Mouse (Mus musculus) heart, postnatal 0 days (tissue): ENCODE data around the gene Snx29.

ENCODE experiments used
- CTCF ChIP-seq: IDR thresholded peaks from 2 replicates; pipeline ENCODE4 v1.5.1; 2016; ENCODE audit warnings: antibody characterized with exemption, control low read depth, low read depth
- EP300 ChIP-seq: IDR thresholded peaks from 2 replicates; pipeline ENCODE4 v1.6.1; 2016; ENCODE audit warnings: antibody characterized with exemption, low read depth

DNA sequence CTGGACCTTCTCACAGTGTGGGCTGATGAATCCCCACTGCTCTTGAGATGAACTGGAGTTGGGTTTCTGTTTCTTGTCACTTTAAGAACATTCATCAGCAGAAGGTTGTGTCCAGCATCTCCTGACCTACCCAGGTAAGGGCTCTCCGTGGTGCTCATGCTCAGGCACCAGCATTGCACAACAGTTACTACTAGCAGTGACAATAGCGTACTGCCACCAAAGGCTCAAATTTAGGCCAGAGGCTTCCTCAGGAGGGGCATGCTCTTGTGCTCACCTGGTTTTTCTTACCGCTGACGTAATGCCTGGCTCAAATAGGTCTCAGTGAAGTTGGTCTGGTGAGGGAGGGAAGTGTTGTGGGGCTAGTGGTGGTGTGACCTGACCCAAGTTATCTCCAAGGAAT, 132.2 kb downstream of the Snx29 start:
- TF ChIP-seq CTCF, result no peak
- no peak for TF ChIP-seq EP300
